Mouse (Mus musculus): ENCODE results near the gene Cphx3.
"Not testable (repeated sequence)": the region's sequence is repeated elsewhere in the genome, so short reads cannot be mapped to it uniquely, and the experiment has no call there.

Cphx3 gene

DNA sequence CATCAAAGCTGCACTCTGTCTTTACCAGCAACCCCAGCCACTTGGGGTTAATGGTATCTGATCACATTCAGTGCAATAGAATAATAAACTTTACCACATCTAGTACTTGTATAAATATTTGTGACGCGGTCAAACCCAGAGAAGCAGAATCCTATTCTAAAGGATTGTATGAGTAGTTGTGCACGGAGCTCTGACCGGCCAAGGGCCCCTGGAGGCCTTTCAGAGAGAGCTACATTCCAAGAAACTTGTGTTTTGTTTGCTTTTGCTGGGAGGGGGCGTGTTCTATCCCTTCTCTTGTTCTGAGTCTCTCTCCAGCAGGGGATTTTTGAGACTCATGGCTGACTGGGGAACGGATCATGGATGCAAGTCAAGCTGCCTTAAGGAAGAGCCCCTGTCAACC lies 92.9 kb downstream of the Cphx3 start:
- DNase-seq (ENCODE audit: low spot score in 2 of 2), result not testable (repeated sequence)

DNA sequence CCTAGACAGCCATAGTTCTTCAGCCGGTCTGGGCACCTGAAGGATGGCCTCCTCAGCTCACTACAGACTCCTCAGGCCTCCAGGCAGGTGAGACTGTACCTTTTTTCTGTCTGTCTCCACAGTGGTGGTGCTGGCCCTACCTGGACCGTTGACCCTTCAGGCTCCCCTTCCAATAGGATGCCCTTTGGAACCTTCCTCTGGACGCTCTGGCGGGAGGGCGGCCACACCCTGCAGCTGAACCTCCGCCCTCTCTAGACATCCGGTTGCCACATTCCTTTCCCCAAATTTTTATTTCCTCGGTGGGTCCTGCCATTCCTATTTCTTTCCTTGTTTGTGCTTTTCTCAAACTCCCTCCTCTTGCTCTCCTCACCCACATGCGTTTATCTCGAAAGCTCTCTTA lies 99.6 kb downstream of the Cphx3 start:
- DNase-seq (ENCODE audit: low spot score in 2 of 2), result not testable (repeated sequence)

DNA sequence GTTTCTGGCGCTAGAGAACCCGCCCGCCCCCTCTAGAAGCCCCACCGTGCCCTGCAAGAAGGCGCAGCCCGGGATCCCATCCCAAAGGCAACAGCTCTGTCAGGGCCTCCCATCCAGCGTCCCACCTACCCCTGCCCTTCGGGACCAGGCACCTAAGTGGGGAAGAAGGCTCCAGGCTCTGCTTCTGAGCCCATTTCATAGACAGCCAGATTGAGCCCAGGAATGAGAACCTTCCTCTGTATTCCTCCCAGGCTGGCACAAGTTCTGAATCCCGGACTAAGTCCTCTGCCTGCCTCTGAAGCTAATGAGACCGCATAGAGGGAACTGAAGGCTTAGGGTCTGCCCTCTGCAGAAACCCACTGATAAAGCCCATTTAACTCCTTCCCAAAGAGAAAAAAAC lies 100.3 kb downstream of the Cphx3 start, which contains the start of gene Plac9b:
Plac9b (minus strand) TSS at position 101 of the 400 bp plus-strand sequence.
- not testable (repeated sequence) for DNase-seq (ENCODE audit: low spot score in 2 of 2)

DNA sequence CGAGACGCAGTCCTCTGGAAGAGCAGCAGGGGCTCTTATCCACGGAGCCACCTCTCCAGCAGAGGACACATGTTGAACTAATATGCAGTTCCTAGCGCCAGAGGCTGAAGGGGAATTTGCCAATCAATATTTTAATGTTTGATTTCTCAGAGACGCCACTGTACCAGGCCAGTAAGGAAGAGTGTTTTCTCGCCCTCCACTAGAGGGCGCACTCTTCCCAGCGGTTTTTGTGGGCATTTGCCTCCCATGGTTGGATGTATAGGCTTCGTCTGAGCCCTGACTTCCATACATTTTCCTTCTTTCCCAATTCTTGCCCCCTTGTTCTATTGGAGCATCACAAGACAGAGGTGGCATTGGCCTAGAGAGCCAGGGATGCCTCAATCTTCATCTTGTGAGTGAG lies 104.5 kb downstream of the Cphx3 start:
- not testable (repeated sequence) for DNase-seq (ENCODE audit: low spot score in 2 of 2)

DNA sequence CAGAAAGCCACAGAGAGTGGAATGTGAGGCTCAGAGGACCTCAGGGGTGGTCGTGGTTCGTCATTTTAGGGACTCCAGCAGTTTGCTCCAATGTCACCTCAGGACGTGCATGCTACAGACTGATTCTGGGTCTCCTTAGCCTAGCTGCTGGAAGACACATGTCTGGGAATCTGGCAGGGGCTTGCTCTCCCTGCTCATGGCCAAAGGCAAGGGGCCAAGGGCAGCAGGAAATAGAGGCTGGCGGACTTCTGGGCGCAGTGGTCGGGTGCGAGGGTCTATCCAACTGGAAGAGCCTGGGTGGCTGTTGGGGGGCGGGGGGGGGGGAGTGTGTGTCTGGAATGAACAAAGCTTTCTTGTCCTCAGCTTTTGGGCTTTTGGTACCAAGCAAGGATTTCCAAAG lies 106.3 kb downstream of the Cphx3 start:
- DNase-seq (ENCODE audit: low spot score in 2 of 2), result not testable (repeated sequence)

DNA sequence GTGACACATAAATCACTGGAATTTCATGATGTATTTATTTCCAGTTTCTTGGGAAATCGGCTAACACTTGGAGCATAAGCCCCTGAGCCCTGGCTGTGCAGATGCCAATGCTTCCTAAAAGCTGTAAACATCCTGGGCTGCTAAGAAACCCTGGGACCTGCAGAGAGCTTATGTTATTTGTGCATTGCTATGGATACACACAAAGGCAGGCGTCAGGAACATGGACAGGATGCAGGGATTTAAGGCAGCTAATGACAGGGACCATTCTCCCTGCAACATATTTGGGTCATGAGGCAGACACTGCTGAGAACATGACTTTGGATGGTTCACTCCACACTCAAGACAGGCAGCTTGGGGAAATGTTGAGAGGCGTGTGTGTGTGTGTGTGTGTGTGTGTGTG lies 115.8 kb downstream of the Cphx3 start:
- DNase-seq (ENCODE audit: low spot score in 2 of 2), result not testable (repeated sequence)

DNA sequence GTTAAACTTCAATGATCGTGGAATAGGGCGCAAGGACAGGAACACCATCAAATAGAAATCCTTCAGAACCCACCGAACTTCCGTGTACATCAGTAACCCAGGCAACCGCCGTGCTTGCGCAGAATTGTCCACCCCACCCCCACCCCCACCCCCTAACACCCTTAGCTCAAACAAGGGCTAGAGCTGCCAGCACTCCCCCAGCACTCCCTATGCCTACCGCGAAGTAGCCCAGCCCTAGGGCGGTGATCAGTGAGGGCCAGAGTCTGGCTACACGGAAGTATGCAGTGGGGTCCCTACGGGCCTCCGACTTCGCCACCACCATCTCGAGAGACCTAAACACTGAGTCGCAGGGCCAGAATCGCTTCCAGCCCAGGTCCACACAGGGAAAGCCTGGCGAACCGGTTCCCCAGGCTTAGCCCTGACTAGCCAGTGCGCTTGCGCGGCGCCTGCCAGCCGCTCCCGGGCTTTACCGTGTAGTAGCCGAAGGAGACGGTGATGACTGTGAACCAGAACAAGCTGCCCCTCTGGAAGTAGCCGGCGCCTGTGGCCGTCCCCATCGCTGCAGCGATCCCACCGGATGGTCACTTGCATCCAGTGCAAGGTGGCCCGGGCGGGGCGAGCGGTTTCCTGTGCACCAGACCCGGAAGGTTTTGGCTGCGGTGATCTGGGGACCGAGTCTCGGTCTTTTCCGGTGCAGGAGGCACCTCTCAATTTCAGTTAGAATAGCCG lies 124.3 kb downstream of the Cphx3 start:
- DNase-seq (ENCODE audit: low spot score in 2 of 2), result not testable (repeated sequence)

DNA sequence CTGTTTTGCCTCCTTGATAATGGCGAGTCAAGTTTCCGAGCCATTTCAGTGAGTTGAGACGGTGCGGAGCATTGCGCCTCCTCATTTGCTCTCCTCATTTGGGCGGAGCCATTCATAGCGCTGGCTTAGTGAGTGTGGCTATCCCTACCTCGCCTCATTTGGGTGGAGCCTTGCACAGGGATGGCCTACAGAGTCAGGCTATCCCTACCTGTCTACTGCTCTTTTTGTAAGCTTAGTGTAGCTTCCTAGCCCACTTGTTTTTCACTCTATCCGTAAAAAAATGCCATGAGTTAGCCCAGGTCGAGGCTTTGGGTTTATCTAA lies 124.8 kb downstream of the Cphx3 start, which contains the start of gene Tmem254b:
Tmem254b (minus strand) TSS at position 116 of the 322 bp plus-strand sequence.
- not testable (repeated sequence) for DNase-seq (ENCODE audit: low spot score in 2 of 2)

DNA sequence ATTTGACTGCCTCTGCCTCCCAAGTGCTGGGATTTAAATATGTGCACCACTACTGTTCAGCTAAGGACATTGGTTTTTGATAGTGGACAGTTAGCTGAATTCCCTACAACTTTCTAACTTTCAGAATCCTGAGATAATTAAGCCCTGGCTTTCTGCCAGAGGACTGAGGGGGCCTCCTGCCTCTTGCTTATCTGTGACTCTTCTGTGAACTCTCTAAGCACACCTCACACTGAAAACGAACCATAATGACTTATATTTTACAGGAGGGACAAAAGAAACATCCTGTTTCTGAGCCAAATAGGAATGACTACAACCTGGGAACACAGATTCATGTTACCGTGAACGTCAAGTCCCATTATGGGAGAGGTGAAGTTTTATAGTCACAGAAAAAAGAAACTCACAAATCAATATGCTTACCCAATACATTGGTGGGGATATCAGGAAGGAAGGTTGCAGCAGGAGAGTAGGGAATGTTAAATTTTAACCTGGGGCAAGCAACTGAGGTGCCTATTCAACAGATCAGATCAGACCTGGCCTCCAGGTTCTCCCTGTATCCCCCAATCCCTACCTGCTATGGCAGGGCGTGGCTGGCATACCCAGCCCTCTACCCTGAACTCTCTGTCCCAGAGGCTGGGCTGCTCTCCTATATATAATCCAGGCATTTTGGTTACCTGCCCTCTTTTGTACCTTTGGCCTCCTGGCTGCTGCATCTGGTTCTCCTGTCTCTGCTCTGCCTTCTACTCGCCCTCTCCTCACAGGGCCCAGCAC lies 134.3 kb downstream of the Cphx3 start:
- not testable (repeated sequence) for DNase-seq (ENCODE audit: low spot score in 2 of 2)

DNA sequence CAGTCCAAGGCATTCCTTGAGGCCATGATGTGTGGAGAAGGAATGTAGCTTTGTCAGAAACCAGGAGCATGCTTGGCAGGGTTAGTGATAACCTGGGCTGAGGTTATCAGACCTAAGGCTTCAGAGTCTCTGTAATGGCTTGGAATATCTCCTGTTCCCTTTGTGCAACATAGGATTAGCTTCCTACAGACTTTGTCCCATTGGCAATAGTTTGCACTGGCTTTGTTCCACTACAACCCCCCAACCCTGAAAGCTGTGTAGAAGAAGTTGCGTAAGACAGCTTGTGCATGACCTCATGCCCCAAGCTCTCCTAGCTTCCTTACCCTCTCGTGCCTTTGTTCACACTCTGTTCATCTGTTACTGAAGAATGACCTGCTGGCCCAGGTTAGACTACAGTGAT lies 155.1 kb downstream of the Cphx3 start:
- not testable (repeated sequence) for DNase-seq (ENCODE audit: low spot score in 2 of 2)

DNA sequence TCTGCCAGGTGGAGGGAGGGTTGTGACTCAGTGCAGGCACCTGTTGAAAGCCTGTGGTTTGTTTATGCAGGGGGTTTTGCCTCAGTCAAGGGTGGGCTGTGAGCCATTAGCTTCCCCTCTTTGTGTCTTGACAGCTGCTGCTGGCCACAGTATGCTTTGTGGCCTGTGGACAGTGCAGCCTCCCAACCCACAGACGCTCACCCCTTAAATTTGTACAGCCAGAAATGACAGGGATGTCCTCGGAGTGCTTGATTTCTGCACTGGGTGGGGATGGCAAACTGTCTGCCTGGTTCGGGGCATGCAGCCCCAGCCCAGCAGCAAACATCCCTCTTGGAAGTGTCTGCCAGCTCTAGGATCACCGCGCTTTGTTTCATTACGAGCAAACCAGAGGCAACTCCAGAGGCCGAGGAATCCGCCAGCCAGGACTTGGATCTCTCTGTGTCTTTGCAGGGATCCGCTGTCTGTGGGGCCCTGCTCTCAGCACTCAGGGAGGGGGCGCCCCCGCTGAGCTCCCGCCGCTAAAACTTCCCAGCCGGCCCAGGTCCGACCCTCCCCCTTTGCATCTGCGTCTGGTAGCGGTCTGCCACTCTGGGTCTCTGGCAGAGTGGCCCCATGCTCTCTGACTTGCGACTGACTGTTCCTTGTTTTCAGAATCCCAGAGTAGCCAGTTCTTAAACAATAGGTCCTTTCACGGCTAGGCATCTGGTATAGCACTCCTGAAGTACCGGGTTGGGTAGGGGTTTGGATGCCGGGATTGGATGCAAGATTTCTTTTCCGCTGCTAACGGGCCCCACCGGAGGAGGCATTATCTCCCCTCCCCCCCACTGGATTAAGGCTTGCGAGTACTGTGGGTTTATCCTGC lies 175.9 kb downstream of the Cphx3 start, which contains the start of gene Duxbl3:
Duxbl3 (plus strand) TSS at position 207 of the 862 bp plus-strand sequence.
- not testable (repeated sequence) for DNase-seq (ENCODE audit: low spot score in 2 of 2)

DNA sequence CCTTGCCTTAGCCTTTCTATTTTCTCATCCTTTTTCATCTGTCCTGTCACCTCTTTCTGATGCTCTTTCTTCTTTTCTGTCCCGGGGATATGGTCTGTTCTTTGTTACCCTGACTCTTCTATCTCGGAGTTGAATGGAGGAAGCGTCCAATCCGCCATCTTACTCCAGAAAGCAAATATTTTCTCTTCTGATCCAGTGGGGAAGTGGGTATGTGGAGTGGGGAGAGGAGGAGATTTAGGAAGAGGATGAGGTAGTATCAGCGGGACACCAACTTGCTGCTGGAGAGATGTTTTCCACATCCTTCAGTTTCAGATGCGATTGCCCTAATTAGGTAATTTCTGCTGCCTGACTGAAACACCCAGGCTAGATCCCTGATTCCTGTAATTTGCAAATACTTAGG lies 176.6 kb downstream of the Cphx3 start:
- DNase-seq (ENCODE audit: low spot score in 2 of 2), result not testable (repeated sequence)
